Mouse (Mus musculus) heart, embryonic 14.5 days (tissue): ENCODE measurements at regions not wholly inside any gene's neighbourhood (a gene's known extent, or its start where the extent isn't known, plus 50 kb on each side); places are given as distances from the start of the nearest gene placed in this dataset.

Source experiments
- ATAC-seq: fragments of 200-750 bp; cut with Nextera tagmentation; 2 replicates; pipeline ENCODE4 v1.8.0; 2017; ENCODE audit warnings: low read depth, moderate TSS enrichment; ENCODE audit not compliant: insufficient number of reproducible peaks, insufficient read depth, low FRiP score
- H3K27ac ChIP-seq, 2 experiments: fragments of 200-500 bp in 1 of 2; fragments of 300-500 bp in 1 of 2; sonication (generic) in 1 of 2; replicated peaks in 1 of 2; 2 replicates each; pipeline ENCODE4 v1.5.1; 2012 to 2014; ENCODE audit warnings: low read depth in 2 of 2, low read length in 2 of 2, control low read depth in 1 of 2, mild to moderate bottlenecking in 1 of 2, mixed read lengths in 1 of 2; ENCODE audit not compliant: control insufficient read depth in 1 of 2, insufficient read depth in 1 of 2
- H3K27me3 ChIP-seq: fragments of 300-500 bp; sonication (generic); 2 replicates; pipeline ENCODE4 v1.6.1; 2014; ENCODE audit warnings: mild to moderate bottlenecking, low read length, control low read depth; ENCODE audit not compliant: control insufficient read depth, insufficient read depth
- H3K36me3 ChIP-seq: fragments of 300-500 bp; sonication (generic); 2 replicates; pipeline ENCODE4 v1.6.1; 2014; ENCODE audit warnings: mild to moderate bottlenecking, control low read depth, low read length, mixed read lengths; ENCODE audit not compliant: control insufficient read depth, insufficient read depth
- H3K4me1 ChIP-seq, 2 experiments: fragments of 200-500 bp in 1 of 2; fragments of 300-500 bp in 1 of 2; sonication (generic) in 1 of 2; 2 replicates each; pipeline ENCODE4 v1.6.1; 2012 to 2014; ENCODE audit warnings: low read length in 2 of 2, control low read depth in 1 of 2, mixed read lengths in 1 of 2; ENCODE audit not compliant: control insufficient read depth in 2 of 2, insufficient read depth in 2 of 2
- H3K4me2 ChIP-seq: fragments of 300-500 bp; sonication (generic); 2 replicates; pipeline ENCODE4 v1.6.1; 2014; ENCODE audit warnings: mild to moderate bottlenecking, low read length
- H3K4me3 ChIP-seq, 2 experiments: fragments of 200-500 bp in 1 of 2; fragments of 300-500 bp in 1 of 2; sonication (generic) in 1 of 2; 2 replicates each; pipeline ENCODE4 v1.5.1; 2012 to 2014; ENCODE audit warnings: low read length in 2 of 2, mild to moderate bottlenecking in 2 of 2, control low read depth in 1 of 2, low read depth in 1 of 2, moderate library complexity in 1 of 2; ENCODE audit not compliant: control insufficient read depth in 1 of 2, insufficient read depth in 1 of 2
- H3K9ac ChIP-seq: fragments of 300-500 bp; sonication (generic); 2 replicates; pipeline ENCODE4 v1.6.1; 2014; ENCODE audit warnings: mild to moderate bottlenecking, low read length
- H3K9me3 ChIP-seq: fragments of 300-500 bp; sonication (generic); 2 replicates; pipeline ENCODE4 v1.6.1; 2016; ENCODE audit warnings: low read length, control low read depth; ENCODE audit not compliant: control insufficient read depth
- WGBS: fragments of 180-500 bp; shearing (Covaris S2); extraction: QIAGEN DNeasy Blood & Tissue Kit; methylation state at CpG from one replicate; pipeline ENCODE4 v1.1.7; 2014; 5-methylcytosine and 5-hydroxymethylcytosine counted together

DNA sequence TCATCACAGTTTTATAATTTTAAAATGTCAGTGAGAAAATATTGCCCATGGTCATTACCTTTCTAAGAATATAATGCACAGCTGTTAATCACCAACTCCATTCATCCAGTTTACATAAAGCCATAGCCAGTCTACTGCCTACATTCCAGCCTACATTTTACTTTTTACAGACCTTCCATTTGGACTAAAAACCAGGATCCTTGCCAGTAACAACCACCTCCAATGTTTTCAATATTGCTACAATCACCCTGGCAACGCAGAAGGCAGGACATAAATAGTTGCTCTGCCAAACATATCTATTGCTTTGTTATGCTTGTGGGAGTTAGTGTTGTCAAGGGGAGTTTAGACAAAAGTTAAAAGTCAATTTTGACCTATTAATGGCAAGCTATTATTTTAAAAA is 102.2 kb upstream of the Cacna2d1 start:
- Histone ChIP-seq H3K4me1 (no peaks in the 10 kb centered on the region), H3K4me3 (no peak overlapping the region), H3K36me3 (no peaks in the 10 kb centered on the region), H3K9me3 (0 out of 2 replicates have a peak, but pooled peaks cover 6% of the 10 kb centered on the region), H3K27ac (no peak overlapping the region), H3K4me2 (no peak overlapping the region), H3K27me3 (no peaks in the 10 kb centered on the region), H3K9ac (no peak overlapping the region)
- ATAC-seq: no peak
- 69% methylated on average over 1 of the region's 1 CpGs for WGBS

DNA sequence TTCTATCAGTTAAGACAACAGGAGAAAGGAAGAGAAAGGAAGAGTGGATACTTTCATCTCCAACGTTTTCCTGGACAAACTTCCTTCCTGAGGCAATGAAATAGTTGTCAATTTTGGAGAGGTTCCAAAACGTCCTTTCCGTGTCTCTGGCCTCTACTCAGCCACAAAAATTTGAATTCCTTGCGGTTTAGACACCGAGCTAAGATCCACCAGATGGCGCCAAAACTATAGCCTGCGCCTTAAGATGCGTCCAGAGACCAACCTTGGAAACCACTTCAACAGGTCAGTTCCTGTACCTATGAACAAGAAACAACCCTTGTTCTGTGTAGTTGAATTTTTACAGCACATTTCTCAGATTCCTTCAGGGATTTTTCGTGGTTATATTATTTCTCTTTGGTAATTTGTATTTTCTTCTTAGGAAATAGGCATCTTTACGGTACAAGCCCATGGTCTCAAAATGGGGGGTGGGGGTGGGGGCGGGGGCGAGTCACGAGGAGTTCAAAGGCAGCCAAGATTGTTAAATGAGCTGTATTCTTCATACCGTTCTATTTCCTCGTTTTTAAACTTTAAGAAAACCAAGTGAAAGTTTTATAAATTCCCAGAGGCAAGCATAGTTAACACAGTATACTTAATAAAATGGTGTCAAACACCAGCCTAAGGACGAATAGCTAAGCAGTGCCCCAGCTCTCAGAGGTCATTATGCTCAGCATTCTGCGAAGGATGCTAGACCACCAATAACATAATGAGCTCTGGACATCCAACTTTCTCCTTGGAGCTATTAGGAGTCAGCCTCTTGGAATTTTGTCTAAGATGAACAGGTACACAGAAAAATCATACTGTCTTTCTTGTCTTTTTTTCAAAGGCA is 96.2 kb upstream of the Cacna2d1 start:
- 32% methylated on average over 17 of the region's 17 CpGs for WGBS
- ATAC-seq: no peak

DNA sequence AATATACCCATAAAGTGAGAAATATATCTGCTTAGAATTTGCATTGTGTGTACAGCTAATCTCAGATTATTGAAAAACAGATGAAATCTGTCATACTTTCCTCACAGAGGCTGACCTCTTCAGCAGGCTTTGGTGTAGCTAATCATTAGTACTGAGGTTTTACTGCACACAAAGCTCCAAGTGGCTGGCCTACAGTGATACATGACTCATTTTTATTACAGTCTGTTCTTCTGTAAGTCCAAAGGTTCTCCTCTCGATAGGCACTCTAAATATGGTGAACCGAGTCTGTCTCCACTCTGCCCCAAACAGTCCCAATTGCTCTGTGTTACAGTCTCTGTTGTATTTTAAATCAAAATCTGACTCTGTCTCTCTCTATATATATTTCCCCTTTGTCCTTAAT is 87.7 kb upstream of the Cacna2d1 start:
- H3K27me3 ChIP-seq: no peaks in the 10 kb centered on the region
- no peak overlapping the region for H3K4me3 ChIP-seq
- ATAC-seq: no peak
- no peaks in the 10 kb centered on the region for H3K4me1 ChIP-seq
- no peaks in the 10 kb centered on the region for H3K9me3 ChIP-seq
- H3K36me3 ChIP-seq: no peaks in the 10 kb centered on the region
- no peak overlapping the region for H3K27ac ChIP-seq
- H3K9ac ChIP-seq: no peak overlapping the region
- WGBS: 86% methylated on average over 2 of the region's 2 CpGs
- H3K4me2 ChIP-seq: no peak overlapping the region

More for the DNA sequence above, 96.2 kb upstream of the Cacna2d1 start:
- no peaks in the 10 kb centered on the region for H3K4me1 ChIP-seq
- H3K9ac ChIP-seq: no peak overlapping the region
- no peak overlapping the region for H3K4me3 ChIP-seq
- no peak overlapping the region for H3K27ac ChIP-seq
- peak overlapping the region; percentile 28; the same call in 1 of the 2 replicates for H3K4me2 ChIP-seq
- no peaks in the 10 kb centered on the region for H3K36me3 ChIP-seq
- no peaks in the 10 kb centered on the region for H3K9me3 ChIP-seq
- no peaks in the 10 kb centered on the region for H3K27me3 ChIP-seq

DNA sequence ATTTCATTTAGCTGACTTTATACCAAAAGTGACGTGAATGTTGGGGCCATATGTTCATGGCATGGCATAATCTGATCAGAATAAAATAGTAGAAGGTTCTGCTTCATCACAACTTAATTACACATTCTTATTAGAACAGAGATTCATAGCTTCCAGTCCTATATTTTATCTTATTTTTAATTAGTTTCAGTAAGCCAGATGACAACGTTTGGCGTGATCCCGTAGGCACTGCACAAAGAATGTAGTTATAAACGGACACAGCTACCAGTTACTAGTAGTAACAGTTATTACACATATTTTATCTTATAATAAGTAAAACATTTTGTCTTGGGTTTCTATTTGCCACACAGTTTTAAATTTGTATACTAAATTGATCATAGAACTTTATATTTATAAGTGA is 85.0 kb upstream of the Cacna2d1 start:
- no peak overlapping the region for H3K27ac ChIP-seq
- no peak overlapping the region for H3K9ac ChIP-seq
- no peaks in the 10 kb centered on the region for H3K4me1 ChIP-seq
- H3K4me3 ChIP-seq: no peak overlapping the region
- no peaks in the 10 kb centered on the region for H3K9me3 ChIP-seq
- no peak overlapping the region for H3K4me2 ChIP-seq
- H3K27me3 ChIP-seq: no peaks in the 10 kb centered on the region
- 89% methylated on average over 5 of the region's 5 CpGs for WGBS
- no peak for ATAC-seq
- no peaks in the 10 kb centered on the region for H3K36me3 ChIP-seq

DNA sequence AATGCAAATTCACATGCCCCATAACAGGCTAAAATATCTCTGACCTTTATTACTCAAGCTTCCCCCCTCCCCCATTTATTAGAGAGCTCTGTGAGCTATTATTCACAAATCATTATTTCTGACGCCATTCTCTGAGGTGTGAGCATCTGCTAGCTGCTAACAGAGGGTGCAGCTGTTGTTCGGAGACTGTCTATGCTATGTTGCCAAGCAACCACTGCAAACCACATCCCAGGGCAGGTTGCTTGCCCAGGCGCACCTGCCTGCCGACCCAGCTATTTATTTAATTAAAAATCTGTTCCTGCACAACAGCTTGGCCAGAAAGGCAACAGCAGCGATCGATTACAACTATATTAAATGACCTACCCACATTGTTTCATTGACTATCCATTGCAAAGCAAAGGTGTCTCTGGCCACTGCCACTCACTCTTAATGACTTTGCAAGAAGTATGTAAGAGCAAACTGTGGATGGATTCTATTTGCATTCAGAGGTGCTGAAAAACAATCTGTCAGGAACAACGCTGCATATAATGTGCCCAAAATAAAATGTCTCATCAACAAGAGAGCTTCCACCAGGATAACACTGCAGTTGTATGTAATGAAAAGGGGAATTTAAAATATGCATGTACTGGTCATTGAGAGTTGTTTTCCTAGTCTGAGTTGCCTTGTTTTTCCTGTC is 84.2 kb upstream of the Cacna2d1 start:
- no peak overlapping the region for H3K9ac ChIP-seq
- no peaks in the 10 kb centered on the region for H3K27me3 ChIP-seq
- ATAC-seq: no peak
- WGBS: 55% methylated on average over 7 of the region's 7 CpGs
- no peak overlapping the region for H3K4me2 ChIP-seq
- H3K9me3 ChIP-seq: no peaks in the 10 kb centered on the region
- H3K36me3 ChIP-seq: no peaks in the 10 kb centered on the region
- no peaks in the 10 kb centered on the region for H3K4me1 ChIP-seq
- H3K4me3 ChIP-seq: no peak overlapping the region
- no peak overlapping the region for H3K27ac ChIP-seq

DNA sequence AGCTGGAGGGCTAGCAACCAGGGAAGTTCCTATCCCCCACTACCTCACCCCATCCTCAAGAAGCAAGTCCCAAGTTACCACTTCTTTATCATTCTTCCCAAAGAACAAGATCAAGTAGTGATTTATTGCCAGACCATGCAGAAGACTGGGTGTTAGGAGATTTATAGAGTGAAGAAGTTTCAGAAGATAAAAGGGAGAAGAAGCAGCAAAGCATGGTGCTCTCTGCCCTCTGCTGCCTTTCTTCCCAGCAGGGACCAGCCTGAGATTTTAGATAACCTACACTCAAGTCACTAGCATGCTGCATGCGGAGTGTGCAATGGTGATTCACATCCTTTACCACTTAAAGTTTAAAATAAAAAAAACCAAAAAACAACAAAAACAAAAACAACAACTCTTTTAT is 79.7 kb upstream of the Cacna2d1 start:
- no peak overlapping the region for H3K4me3 ChIP-seq
- ATAC-seq: no peak
- no peaks in the 10 kb centered on the region for H3K36me3 ChIP-seq
- no peak overlapping the region for H3K9ac ChIP-seq
- no peaks in the 10 kb centered on the region for H3K9me3 ChIP-seq
- WGBS: 68% methylated on average over 1 of the region's 1 CpGs
- no peaks in the 10 kb centered on the region for H3K27me3 ChIP-seq
- H3K4me2 ChIP-seq: no peak overlapping the region
- no peaks in the 10 kb centered on the region for H3K4me1 ChIP-seq
- no peak overlapping the region for H3K27ac ChIP-seq

DNA sequence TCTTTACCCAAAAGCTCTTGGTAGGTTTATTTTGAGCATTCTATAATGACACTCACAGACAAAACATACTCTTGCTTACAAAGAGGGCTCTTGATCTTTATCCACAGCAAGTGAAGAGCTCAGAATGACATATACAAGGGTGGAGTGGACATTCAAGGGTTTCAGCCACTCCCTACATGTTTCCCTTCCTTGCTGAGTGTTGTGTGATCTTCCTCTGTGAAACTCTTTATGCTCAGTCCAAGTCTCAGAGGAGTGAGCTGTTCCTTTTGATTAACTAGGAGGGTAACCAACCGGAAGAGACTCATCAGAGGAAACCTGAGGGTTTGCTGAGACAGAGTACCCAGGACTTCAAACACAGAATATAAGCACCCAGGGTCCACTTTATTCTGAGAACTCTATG is 77.5 kb upstream of the Cacna2d1 start:
- Histone ChIP-seq H3K36me3 (no peaks in the 10 kb centered on the region), H3K4me3 (no peak overlapping the region), H3K27me3 (no peaks in the 10 kb centered on the region), H3K9ac (no peak overlapping the region), H3K9me3 (no peaks in the 10 kb centered on the region), H3K4me1 (no peaks in the 10 kb centered on the region), H3K4me2 (no peak overlapping the region), H3K27ac (no peak overlapping the region)
- no peak for ATAC-seq
- WGBS: 44% methylated on average over 1 of the region's 1 CpGs
